Mouse (Mus musculus) liver, embryonic 11.5 days (tissue): ENCODE measurements around the gene Mbd6. TPM values are rescaled to one million over a fixed set of nuclear protein-coding genes. Genes with fewer than 3 reads are reported as not detected.

ENCODE experiments used
- ATAC-seq: fragments of 200-750 bp; cut with Nextera tagmentation; replicated peaks from 2 replicates; pipeline ENCODE4 v1.8.0; 2017; ENCODE audit warnings: moderate number of reproducible peaks, mild to moderate bottlenecking, moderate TSS enrichment, moderate library complexity; ENCODE audit not compliant: low FRiP score
- DNase-seq: peaks from one replicate; pipeline ENCODE4 v3.0.0-alpha.2; 2017; ENCODE audit warnings: low spot score
- H3K27ac ChIP-seq: fragments of 300-500 bp; sonication (generic); 2 replicates; pipeline ENCODE4 v1.5.1; 2014; ENCODE audit warnings: mild to moderate bottlenecking, low read depth, low read length, control low read depth
- H3K27me3 ChIP-seq: fragments of 300-500 bp; sonication (generic); replicated peaks from 2 replicates; pipeline ENCODE4 v1.6.1; 2014; ENCODE audit warnings: low read length, mixed read lengths; ENCODE audit not compliant: control insufficient read depth, insufficient read depth
- H3K36me3 ChIP-seq: fragments of 300-500 bp; sonication (generic); 2 replicates; pipeline ENCODE4 v1.6.1; 2014; ENCODE audit warnings: mild to moderate bottlenecking, low read length, moderate library complexity, mixed read lengths; ENCODE audit not compliant: control insufficient read depth, insufficient read depth
- H3K4me1 ChIP-seq: fragments of 300-500 bp; sonication (generic); replicated peaks from 2 replicates; pipeline ENCODE4 v1.6.1; 2014; ENCODE audit warnings: low read length, mixed read lengths; ENCODE audit not compliant: control insufficient read depth, insufficient read depth
- H3K4me2 ChIP-seq: fragments of 300-500 bp; sonication (generic); 2 replicates; pipeline ENCODE4 v1.6.1; 2014; ENCODE audit warnings: mild to moderate bottlenecking, control low read depth, moderate library complexity
- H3K4me3 ChIP-seq: fragments of 300-500 bp; sonication (generic); 2 replicates; pipeline ENCODE4 v1.5.1; 2014; ENCODE audit warnings: low read depth, low read length, control low read depth
- H3K9ac ChIP-seq: fragments of 300-500 bp; sonication (generic); 2 replicates; pipeline ENCODE4 v1.6.1; 2014; ENCODE audit warnings: low read depth, low read length, control low read depth
- H3K9me3 ChIP-seq: fragments of 300-500 bp; sonication (generic); 2 replicates; pipeline ENCODE4 v1.6.1; 2016; ENCODE audit warnings: low read length, inconsistent platforms, mixed read lengths; ENCODE audit not compliant: control insufficient read depth
- WGBS: fragments of 180-500 bp; shearing (Covaris S2); extraction: QIAGEN DNeasy Blood & Tissue Kit; methylation state at CpG from one replicate; pipeline ENCODE4 v1.1.7; 2014; 5-methylcytosine and 5-hydroxymethylcytosine counted together
- polyA plus RNA-seq: library from polyadenylated mRNA; unstranded; fragments of >200 nt; fragmentation: Nextera tagmentation; extraction: Ambion mirVana; gene quantifications from 2 replicates; pipeline ENCODE4 v1.2.1, GENCODE M21; 2014

Mbd6 gene
- polyA plus RNA-seq, 1 experiment from 2014 or later: 19.0 TPM

DNA sequence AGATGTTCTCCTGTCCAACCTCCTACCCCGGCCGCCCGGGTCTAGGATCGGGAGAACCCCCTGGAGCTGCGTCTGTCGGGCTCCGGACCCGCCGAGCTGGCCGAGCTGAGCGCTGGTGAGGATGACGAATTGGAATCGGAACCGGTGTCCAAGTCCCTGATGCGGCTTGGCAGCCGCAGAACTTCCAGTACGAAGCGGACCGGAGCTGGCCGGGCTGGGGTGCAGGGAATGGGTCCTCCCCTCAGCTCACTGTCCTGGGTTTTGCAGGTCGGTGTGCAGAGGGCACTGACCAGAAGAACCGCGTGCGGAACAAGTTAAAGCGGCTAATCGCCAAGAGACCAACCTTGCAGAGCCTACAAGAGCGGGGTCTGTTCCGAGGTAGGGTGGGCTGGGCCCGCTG is 38.0 kb upstream of the Mbd6 start:
- Histone ChIP-seq H3K27me3 (peaks cover 29% of the 10 kb centered on the region), H3K27ac (no peak overlapping the region), H3K4me1 (peaks cover 37% of the 10 kb centered on the region), H3K9me3 (no peaks in the 10 kb centered on the region), H3K4me2 (peak overlapping the region; percentile 97), H3K4me3 (peak overlapping the region; percentile 70), H3K9ac (peak overlapping the region; percentile 85), H3K36me3 (peaks cover 3% of the 10 kb centered on the region; the same call in 1 of the 2 replicates)
- 8% methylated on average over 29 of the region's 29 CpGs for WGBS
- ATAC-seq: no peak
- DNase-seq: no peak

DNA sequence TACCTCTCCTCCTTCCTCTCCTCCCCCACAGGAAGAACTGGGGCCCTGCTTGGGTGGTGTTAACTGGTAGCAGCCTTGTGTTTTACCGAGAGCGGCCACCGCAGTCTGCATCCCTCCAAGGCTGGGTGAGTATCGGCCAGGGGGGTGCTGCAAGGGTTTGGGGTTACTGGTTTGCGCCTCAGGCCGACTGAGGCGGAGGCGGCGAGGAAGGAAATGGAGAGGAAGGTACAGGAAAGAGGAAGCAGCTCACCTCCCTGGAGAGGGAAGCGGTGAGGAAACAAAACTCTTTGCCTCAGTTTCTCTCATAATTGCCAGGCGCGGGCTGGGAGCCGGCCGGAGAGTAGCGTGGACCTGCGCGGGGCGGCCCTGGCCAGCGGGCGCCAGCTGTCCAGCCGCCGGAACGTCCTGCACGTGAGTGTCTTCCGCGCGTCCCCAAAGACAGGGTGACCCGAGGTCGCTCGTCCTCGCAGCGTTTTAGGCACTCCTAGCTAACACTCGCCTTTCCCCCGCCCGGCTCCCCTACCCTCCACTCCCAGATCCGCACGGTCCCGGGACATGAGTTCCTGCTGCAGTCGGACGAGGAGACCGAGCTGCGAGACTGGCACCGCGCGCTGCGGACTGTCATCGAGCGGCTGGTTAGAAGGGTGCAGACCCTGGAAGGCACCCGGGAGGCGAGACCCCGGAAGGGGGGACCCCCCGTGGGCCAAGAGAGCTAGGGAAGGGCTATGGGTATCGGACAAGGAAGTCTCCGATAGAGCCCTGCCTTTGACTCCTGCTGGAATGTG is 37.4 kb upstream of the Mbd6 start:
- Histone ChIP-seq H3K36me3 (peaks cover 3% of the 10 kb centered on the region; the same call in 1 of the 2 replicates), H3K4me3 (peak overlapping the region; percentile 70), H3K27ac (peak overlapping the region; percentile 60), H3K27me3 (peaks cover 26% of the 10 kb centered on the region), H3K9me3 (no peaks in the 10 kb centered on the region), H3K9ac (peak overlapping the region; percentile 85), H3K4me1 (peaks cover 37% of the 10 kb centered on the region), H3K4me2 (peak overlapping the region; percentile 97)
- ATAC-seq (peak; percentile 60), DNase-seq (peak; percentile 68)
- WGBS: under 1% methylated on average over 54 of the region's 54 CpGs

DNA sequence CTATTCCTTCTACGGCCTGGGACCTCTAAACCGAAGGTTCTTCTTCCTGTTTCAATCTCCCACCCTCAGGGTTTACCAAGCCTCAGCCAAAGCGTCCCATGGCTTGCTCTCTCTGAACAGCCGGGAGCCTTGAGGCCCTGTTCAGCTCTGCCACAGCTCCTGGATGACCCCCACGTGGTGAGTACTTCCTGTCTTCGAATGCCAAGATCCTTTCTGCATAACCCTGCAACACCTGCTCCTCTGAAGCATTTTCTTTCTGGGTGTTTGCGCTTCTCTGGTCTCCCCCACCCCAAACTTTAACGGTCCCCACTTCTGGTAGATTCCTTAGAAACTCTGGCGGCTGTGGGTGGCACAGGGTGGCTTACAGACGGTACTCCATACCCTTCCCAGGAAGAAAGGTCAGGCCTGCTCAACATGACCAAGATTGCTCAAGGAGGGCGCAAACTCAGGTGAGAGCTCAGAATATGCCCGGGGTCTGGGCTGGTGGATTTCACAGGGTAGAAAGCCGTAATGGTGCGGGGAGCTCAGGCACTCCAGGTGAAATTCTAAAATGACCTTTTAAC is 36.7 kb upstream of the Mbd6 start:
- Histone ChIP-seq H3K36me3 (peaks cover 3% of the 10 kb centered on the region; the same call in 1 of the 2 replicates), H3K4me1 (peaks cover 37% of the 10 kb centered on the region), H3K9me3 (no peaks in the 10 kb centered on the region), H3K4me2 (peak overlapping the region; percentile 97), H3K4me3 (peak overlapping the region; percentile 70), H3K27ac (peak overlapping the region; percentile 60), H3K27me3 (peaks cover 26% of the 10 kb centered on the region), H3K9ac (peak overlapping the region; percentile 85)
- ATAC-seq (peak; percentile 8; the same call in 1 of the 2 replicates), DNase-seq (no peak)
- 24% methylated on average over 14 of the region's 14 CpGs for WGBS

DNA sequence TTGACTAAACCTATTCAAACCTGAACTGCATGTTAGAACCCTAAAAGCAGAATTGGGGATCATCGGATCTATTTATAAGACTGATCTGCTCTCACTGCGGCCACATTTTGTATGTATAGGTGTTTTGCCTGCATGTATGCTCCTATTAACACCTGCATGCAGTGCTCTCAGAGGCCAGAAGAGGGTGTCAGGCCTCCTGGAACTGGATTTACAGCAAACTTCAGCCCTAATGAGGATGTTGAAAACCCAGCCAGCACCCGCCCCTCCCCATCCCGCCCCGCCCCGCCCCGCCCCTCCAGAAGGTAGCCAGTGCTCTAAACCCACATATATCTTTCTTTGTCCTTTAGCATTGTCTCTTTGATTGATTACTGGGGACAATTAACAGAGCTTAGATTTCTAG is 35.7 kb upstream of the Mbd6 start:
- Histone ChIP-seq H3K9me3 (no peaks in the 10 kb centered on the region), H3K4me3 (0 out of 2 replicates have a peak overlapping the region, but pooled peaks have one; percentile 11), H3K4me2 (peak overlapping the region; percentile 46), H3K27ac (no peak overlapping the region), H3K36me3 (peaks cover 3% of the 10 kb centered on the region; the same call in 1 of the 2 replicates), H3K27me3 (peaks cover 26% of the 10 kb centered on the region), H3K9ac (no peak overlapping the region), H3K4me1 (peaks cover 34% of the 10 kb centered on the region)
- DNase-seq (peak; percentile 60), ATAC-seq (peak; percentile 73)
- WGBS: 7% methylated on average over 7 of the region's 7 CpGs

DNA sequence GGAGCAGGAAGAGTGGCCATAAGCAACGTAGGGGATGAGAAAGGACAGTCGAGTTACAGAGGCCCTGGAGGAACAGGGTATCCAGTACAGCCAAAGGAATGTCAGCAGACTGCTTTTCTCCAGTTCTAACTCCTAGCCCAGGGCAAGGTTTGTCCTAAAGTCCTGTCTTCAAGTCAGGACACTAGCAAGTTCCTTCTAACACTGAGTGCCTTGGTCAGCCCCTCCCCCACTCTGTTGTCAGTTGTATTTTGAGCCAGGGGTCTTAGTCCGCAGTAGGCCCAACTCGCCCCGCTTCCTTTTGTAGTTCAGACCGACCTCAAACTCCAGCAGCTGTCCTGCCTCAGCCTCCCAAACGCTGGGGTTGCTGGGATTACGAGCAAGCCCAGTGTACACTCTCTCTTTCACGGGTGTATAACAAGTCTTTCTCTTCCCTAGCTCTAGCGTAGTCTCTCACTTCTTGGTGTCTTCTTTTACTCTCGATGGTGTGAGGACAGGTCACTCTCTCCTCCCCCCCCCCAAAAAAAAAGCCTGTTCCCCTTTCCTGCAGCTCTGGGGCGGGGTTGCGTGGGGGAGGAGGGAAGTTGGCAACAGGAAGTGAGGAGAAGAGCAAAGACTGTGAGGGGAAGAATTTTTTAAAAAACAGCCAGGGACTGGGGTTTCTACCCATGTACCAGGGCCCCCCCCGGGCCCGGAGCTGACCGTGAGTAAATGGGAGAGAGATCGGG is 34.5 kb upstream of the Mbd6 start:
- no peaks in the 10 kb centered on the region for H3K9me3 ChIP-seq
- H3K4me3 ChIP-seq: peak overlapping the region; percentile 26
- ATAC-seq: no peak
- H3K27ac ChIP-seq: no peak overlapping the region
- DNase-seq: no peak
- peaks cover 23% of the 10 kb centered on the region for H3K27me3 ChIP-seq
- peak overlapping the region; percentile 54 for H3K4me2 ChIP-seq
- H3K9ac ChIP-seq: peak overlapping the region; percentile 43; the same call in 1 of the 2 replicates
- WGBS: 37% methylated on average over 17 of the region's 17 CpGs
- no peaks in the 10 kb centered on the region for H3K36me3 ChIP-seq
- peaks cover 34% of the 10 kb centered on the region for H3K4me1 ChIP-seq

DNA sequence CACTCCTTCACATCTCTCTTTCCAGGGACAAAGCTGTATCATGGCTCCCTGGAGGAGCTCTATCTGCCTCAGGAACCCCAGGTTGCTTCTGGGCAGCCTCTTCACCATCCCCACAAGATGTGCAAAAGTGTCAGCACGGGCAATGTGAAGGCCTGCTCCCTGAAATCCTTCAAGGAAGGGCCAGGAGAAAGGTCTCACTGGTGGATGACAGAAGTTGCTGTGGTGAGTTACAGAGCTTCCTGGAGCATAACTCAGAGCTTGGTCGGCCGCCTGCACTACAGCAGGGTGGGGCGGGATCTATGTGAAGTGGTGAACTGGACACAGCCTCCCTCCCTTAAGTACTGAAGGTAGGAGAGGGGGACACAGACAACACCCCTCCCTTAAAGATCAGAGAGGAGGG is 33.9 kb upstream of the Mbd6 start:
- Histone ChIP-seq H3K9me3 (no peaks in the 10 kb centered on the region), H3K27me3 (peaks cover 20% of the 10 kb centered on the region), H3K27ac (no peak overlapping the region), H3K4me3 (no peak overlapping the region), H3K4me1 (peaks cover 34% of the 10 kb centered on the region), H3K9ac (no peak overlapping the region), H3K36me3 (no peaks in the 10 kb centered on the region), H3K4me2 (peak overlapping the region; percentile 54)
- no peak for DNase-seq
- ATAC-seq: no peak
- 67% methylated on average over 4 of the region's 4 CpGs for WGBS

DNA sequence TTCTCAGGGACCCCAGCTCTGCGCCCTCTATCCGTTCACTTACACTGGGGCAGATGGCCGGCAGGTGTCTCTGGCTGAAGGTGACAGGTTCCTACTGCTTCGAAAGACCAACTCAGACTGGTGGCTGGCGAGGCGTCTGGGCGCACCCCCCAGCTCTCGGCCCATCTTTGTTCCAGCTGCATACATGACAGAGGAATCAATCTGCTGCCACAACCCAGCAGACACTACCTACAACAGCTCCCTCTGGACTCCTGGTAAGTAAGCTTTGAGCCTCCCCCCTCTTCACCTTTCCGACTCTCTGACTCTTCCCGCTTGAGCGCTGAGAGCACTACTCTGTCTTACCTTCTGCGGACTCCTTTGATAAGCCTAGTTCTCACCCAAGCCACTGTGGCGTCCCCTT is 33.4 kb upstream of the Mbd6 start:
- DNase-seq (no peak), ATAC-seq (no peak)
- H3K36me3 ChIP-seq: no peaks in the 10 kb centered on the region
- peaks cover 15% of the 10 kb centered on the region for H3K27me3 ChIP-seq
- no peak overlapping the region for H3K9ac ChIP-seq
- H3K4me2 ChIP-seq: no peak overlapping the region
- 69% methylated on average over 13 of the region's 13 CpGs for WGBS
- H3K4me3 ChIP-seq: no peak overlapping the region
- no peak overlapping the region for H3K27ac ChIP-seq
- no peaks in the 10 kb centered on the region for H3K9me3 ChIP-seq
- peaks cover 37% of the 10 kb centered on the region for H3K4me1 ChIP-seq

DNA sequence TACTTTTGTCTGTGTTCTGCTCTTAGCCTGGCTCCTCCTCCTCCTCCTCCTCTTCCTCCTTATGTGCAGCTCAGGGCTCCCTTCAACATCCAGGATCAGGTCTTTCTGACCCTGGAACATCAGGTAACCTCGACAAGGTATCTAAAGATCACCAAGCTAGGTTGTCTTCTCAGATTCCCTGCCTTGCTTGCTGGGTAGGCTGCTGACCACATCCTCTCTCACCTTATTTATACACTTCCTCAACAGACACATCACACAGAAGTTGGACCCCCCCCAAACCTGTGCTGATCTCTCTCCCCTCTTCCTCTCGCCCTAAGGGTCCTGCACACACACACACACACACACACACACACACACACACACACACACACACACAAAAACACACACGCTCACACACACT is 32.8 kb upstream of the Mbd6 start, which contains the start of gene Arhgap9:
Arhgap9 (plus strand) TSS at position 344 of the 400 bp plus-strand sequence.
- no peaks in the 10 kb centered on the region for H3K36me3 ChIP-seq
- WGBS: 75% methylated on average over 3 of the region's 3 CpGs
- DNase-seq (no peak), ATAC-seq (no peak)
- H3K4me2 ChIP-seq: peak within 1 kb of the TSS; percentile 54; the same call in 1 of the 2 replicates
- H3K4me1 ChIP-seq: peaks cover 36% of the 10 kb centered on the region
- no peak within 1 kb of the TSS for H3K4me3 ChIP-seq
- no peak within 1 kb of the TSS for H3K9ac ChIP-seq
- H3K9me3 ChIP-seq: no peaks in the 10 kb centered on the region
- H3K27me3 ChIP-seq: peaks cover 14% of the 10 kb centered on the region
- H3K27ac ChIP-seq: no peak within 1 kb of the TSS
